In the genomic region with DNA sequence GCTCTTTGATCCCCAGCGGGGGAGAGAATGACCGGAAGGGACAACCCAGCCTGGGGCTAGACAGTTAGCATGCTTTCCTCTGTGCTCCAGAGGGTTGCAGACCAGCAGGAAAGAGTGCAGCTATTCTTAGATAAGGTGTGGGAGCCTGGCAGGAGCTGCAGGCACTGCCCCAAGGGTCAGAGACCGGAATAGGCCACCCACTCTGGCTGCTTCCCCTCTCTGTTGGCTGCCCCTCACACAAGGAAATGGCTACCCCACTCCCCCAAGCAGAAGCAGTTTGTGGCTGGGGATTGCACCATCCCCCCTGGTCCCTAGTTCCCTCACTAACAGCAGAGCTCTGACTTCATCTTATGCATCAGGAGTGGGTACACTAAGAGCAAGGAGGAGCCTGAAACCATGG, we compare ENCODE assay signal across 10 mouse cellular contexts. TPM values are rescaled to one million over a fixed set of nuclear protein-coding genes. Genes with fewer than 3 reads are reported as not detected.
DNase-seq lines count a peak whose midpoint lies in the region; ATAC-seq lines count a peak whose summit lies in the region.
"Had no signal": no experiment of that assay in that cellular context is flagged by ENCODE, and none has a peak within 500 bp of the region (broad histone marks: within the 10 kb centered on the region; RNA-seq: fewer than 3 reads in every experiment).

No protein-coding gene starts in this region.

- no peaks in the 10 kb centered on the region for H3K4me1 ChIP-seq in neural tube, embryonic 11.5 days (ENCODE audit: control insufficient read depth, insufficient read depth, low read length)
- peaks cover 23% of the 10 kb centered on the region for H3K4me1 ChIP-seq in heart, embryonic 16.5 days (ENCODE audit: control insufficient read depth, insufficient read depth, low read length)
- H3K4me1 ChIP-seq: limb, embryonic 12.5 days had no signal

- no peaks in the 10 kb centered on the region for H3K9me3 ChIP-seq in neural tube, embryonic 11.5 days (ENCODE audit: control insufficient read depth, low read length)
- H3K9me3 ChIP-seq in heart, embryonic 16.5 days (replicated peaks; ENCODE audit: control insufficient read depth, low read length): no peaks in the 10 kb centered on the region
- H3K9me3 ChIP-seq: limb, embryonic 12.5 days had no signal

- H3K9ac ChIP-seq in neural tube, embryonic 11.5 days (ENCODE audit: low read length): no peak overlapping the region
- H3K9ac ChIP-seq in heart, embryonic 16.5 days (ENCODE audit: low read length): no peak overlapping the region
- H3K9ac ChIP-seq: limb, embryonic 12.5 days had no signal

- H3K27ac ChIP-seq in neural tube, embryonic 11.5 days (ENCODE audit: low read depth, low read length): no peak overlapping the region
- peak overlapping the region; percentile 48 for H3K27ac ChIP-seq in heart, embryonic 16.5 days (ENCODE audit: low read length)
- H3K27ac ChIP-seq: limb, embryonic 12.5 days had no signal

- 57% methylated on average over 3 of the region's 3 CpGs for WGBS in neural tube, embryonic 11.5 days
- WGBS in heart, embryonic 16.5 days: 13% methylated on average over 3 of the region's 3 CpGs

- no peak overlapping the region for H3K4me2 ChIP-seq in neural tube, embryonic 11.5 days (ENCODE audit: low read depth)
- no peak overlapping the region for H3K4me2 ChIP-seq in heart, embryonic 16.5 days (ENCODE audit: low read depth, low read length)
- H3K4me2 ChIP-seq: limb, embryonic 12.5 days had no signal

- H3K4me3 ChIP-seq in neural tube, embryonic 11.5 days (ENCODE audit: low read depth, low read length): no peak overlapping the region
- no peak overlapping the region for H3K4me3 ChIP-seq in heart, embryonic 16.5 days (ENCODE audit: low read length)
- H3K4me3 ChIP-seq: limb, embryonic 12.5 days had no signal

- peak; percentile 13 for DNase-seq in neural tube, embryonic 11.5 days (ENCODE audit: low spot score)
- no peak for DNase-seq in neural tube, embryonic 10.5 days (ENCODE audit: extremely low spot score, low spot score)
- peak; percentile 43 to 46 for DNase-seq in kidney, postnatal 36 days
- no peak for DNase-seq in right cerebral cortex, postnatal 4 days
- DNase-seq in frontal cortex, postnatal 10 days (ENCODE audit: low spot score in 2 of 2): no peak
- DNase-seq in embryo, embryonic 10 days (ENCODE audit: low spot score): no peak
- DNase-seq: cerebellum, adult 11 months had no signal

- H3K27me3 ChIP-seq in neural tube, embryonic 11.5 days (ENCODE audit: control insufficient read depth, insufficient read depth, low read length): no peaks in the 10 kb centered on the region
- no peaks in the 10 kb centered on the region for H3K27me3 ChIP-seq in heart, embryonic 16.5 days (ENCODE audit: control insufficient read depth, insufficient read depth, low read length)
- H3K27me3 ChIP-seq: limb, embryonic 12.5 days had no signal

- ATAC-seq in neural tube, embryonic 11.5 days (ENCODE audit: insufficient read depth, low FRiP score, low TSS enrichment): no peak
- peak; percentile 91 for ATAC-seq in heart, embryonic 16.5 days (replicated peaks; ENCODE audit: extremely low read depth, insufficient read depth, low FRiP score)
- ATAC-seq in megakaryocyte progenitor cell, adult 5-6 weeks (replicated peaks; ENCODE audit: poor library complexity): peak; percentile 96

- no peaks in the 10 kb centered on the region for H3K36me3 ChIP-seq in neural tube, embryonic 11.5 days (ENCODE audit: control insufficient read depth, insufficient read depth, low read length)
- H3K36me3 ChIP-seq in heart, embryonic 16.5 days (ENCODE audit: control insufficient read depth, insufficient read depth): no peaks in the 10 kb centered on the region
- H3K36me3 ChIP-seq: limb, embryonic 12.5 days had no signal

RNA-seq across cellular contexts. Expression of a gene that starts 10.7 kb away (rescaled TPM):
- polyA plus RNA-seq in neural tube, embryonic 11.5 days (2014; fragmentation: Nextera tagmentation; extraction: Ambion mirVana): 62.2 and 67.0 TPM in 2 replicates
- polyA plus RNA-seq in heart, embryonic 16.5 days (2015; fragmentation: Nextera tagmentation; extraction: Ambion mirVana): 110 and 124 TPM in 2 replicates
- 177 and 202 TPM in 2 replicates for total RNA-seq in megakaryocyte progenitor cell, adult 5-6 weeks (2015)
- total RNA-seq in megakaryocyte progenitor cell, adult 5-6 weeks (2017): 240 and 266 TPM in 2 replicates

Comparison
In these comparisons a context has a peak if more than half of its experiments do, and no peak if none do; other contexts are left out.
1. DNase-seq: peak in neural tube, embryonic 11.5 days (single experiment) and kidney, postnatal 36 days (2 of 2); none in neural tube, embryonic 10.5 days (single experiment), right cerebral cortex, postnatal 4 days (single experiment), frontal cortex, postnatal 10 days (0 of 2) and embryo, embryonic 10 days (single experiment).